Mouse (Mus musculus): ENCODE results near the gene Hbs1l.

GRCm38 (mm10) chr10:21326352-21326751 lies 30.6 kb downstream of the Hbs1l start:
- TF ChIP-seq CTCF (conservative IDR thresholded peaks at IDR 0.05; ENCODE audit: low read length) (no peak), POU5F1 (IDR thresholded peaks at IDR 0.05; ENCODE audit: borderline replicate concordance, low read length) (no peak), NANOG (IDR thresholded peaks at IDR 0.05; ENCODE audit: borderline replicate concordance, low read length) (no peak)

Measured in E14TG2a.4 (cell line).